Mouse (Mus musculus): ENCODE results near the gene Trp63.

DNA sequence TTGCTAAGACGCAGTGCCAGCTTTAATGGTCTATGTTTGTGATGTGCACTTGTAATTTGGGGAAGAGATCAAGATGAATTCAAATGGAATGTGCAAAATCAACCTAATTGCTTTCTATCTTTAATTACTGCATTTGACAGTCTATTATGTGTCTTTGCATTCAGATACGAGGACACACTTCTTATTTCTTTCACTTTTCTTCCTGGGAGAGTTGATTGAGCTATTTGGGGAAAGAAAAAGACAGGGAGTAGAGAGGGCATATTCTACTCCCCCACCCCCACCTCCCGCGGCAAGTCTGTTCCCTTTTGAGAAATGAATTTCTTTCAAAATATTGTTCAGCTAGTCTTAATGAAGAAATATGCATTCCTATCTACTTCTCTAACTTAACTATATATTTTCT lies 149.0 kb downstream of the Trp63 start:
- no peak for TF ChIP-seq CTCF (IDR thresholded peaks at IDR 0.05; ENCODE audit: borderline replicate concordance, control insufficient read depth, extremely low read depth, insufficient read depth, low read length, poor library complexity)
- no peak for TF ChIP-seq POLR2A (IDR thresholded peaks at IDR 0.05; ENCODE audit: control insufficient read depth, extremely low read depth, insufficient read depth, low read length, poor library complexity)

Data from thymus, adult 2 months (tissue).